Mouse (Mus musculus) CD4-positive helper T cell, adult 2 months (primary cell): ENCODE data around the gene Psma1.
A peak's percentile ranks its signal among the peaks of the same experiment; 100 is the strongest.

ENCODE experiments used
- DNase-seq: peaks from one replicate; pipeline ENCODE4 v3.0.0-alpha.2; 2012; ENCODE audit warnings: low read depth, missing footprints, low spot score

Psma1 gene

DNA sequence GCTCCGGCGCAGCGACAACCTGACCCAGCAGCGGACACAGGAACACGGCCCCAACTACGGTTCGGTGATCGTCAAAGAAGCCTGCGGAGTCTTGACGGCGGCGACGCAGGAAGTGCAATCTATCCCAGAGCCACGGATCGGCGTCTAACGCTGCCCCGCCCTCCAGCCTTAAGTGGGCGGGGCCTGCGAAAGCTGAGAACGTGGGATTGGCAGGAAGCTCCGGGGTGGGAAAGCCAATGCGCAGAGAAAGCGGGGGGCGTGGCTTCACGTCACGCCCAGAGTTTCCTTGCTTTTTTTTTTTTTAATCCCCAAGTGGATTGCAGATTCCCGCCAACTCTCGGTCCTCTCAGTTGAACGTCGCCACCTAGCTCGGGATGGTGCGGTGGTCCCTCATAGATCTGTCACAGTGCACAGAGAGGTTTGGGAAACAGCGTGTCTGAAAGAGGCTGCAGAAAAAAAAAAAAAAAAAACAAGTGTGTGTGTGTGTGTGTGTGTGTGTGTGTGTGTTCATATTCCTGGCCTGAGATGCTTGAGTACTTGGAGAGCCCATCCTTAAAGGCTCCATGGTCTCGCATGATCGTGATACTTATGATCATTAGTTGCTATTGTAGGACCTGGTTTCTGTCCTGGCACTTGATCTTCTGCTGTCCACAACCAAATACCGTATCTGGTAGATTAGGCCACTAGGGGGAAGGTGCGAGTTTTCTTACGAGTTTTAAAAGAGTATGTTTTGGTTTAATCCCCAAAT, at the start of gene Psma1:
Psma1 (minus strand) TSS at position 114 of the 748 bp plus-strand sequence.
- DNase-seq: peak; percentile 99

DNA sequence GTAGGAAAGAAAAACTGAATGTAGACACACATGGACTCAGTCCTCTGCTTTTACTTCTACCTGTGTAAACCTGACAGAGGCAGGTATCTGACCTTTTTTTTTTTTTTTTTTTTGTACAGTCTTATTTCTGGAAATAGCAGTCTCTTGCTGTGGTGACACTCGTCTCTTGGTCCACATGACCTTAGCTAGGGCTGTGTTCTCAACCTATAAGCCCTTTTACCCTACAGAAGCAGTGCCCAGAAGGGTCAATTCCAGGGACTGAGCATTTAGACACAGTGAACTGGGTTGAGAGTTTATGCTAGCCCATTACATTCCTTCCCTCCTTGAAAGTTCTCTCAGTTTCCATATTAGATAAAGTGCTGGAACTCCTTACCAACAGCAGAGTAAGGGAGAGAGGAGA, 47.6 kb upstream of the Psma1 start:
- DNase-seq: no peak

DNA sequence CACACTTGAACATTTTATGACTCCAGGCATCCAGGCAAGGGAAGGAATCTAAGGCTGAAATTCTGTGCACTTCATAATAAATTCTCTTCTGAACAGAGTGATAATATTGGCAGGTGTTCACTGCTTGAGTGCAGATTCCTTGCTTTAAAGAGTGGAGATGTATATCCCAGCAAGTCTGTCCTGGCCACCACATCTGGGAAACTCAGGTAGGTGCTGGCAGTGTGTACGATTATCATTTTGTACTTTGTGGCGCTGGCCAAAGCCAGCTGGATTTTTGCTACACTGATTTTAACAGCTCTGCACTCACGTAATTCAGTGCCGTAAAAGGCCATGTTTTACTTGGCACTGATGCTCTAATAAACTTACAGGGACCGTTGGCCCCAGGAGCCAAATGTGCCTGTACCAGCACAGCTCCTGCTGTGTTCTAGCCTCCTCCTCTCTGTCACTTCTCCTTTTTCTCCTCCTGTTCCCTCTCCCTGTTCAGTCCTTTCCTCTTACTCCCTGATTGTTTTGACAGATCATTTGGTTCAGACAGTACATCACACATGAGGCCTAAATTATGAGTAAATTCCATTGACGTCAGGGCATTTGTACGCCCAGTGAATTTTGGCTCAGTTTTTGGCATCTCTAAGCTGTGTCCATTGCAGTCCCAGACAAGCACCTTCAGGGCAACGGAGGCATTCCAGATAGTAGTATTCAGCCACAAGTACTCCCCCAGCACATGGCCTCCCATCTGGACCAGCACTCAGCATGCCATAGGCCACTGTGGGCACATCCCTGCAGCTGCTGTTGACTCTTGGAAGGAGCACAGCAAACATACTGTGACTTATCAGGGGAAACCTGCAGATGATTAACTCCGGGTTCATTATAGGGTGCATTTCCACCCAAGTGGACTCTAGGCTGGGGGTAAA, 46.9 kb upstream of the Psma1 start:
- DNase-seq: no peak

DNA sequence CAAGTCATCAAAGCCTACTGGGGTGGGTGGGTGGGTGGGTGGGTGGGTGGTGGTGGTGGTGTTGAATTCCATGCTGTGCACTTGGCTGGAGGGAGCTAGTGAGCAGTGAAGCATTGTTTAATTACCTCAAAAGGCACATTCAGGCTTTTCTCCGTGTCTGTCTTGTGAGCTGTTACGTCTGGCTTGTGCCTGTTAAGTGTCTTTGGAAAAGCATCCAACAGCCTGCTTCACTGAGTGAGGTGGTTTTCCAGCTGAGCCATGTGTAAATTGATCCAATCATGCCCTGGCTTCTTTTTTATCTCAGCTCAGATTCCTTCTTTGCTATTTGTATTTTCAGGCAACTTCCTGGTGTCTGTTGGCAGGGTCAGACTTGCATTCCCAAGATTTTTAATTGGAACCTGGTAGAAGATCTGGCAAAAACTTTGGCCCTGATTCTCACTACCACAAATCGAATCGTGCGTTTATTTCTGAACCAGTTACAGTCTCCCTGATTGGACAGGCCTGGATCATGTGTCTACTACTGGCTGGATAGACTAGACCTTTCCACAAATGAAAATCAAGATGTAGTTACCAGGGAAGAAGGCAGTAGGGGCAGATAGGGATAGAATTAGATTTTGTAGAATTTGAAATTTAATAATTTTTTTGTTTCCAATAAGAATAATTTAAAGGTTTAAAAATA, 45.9 kb upstream of the Psma1 start:
- no peak for DNase-seq

DNA sequence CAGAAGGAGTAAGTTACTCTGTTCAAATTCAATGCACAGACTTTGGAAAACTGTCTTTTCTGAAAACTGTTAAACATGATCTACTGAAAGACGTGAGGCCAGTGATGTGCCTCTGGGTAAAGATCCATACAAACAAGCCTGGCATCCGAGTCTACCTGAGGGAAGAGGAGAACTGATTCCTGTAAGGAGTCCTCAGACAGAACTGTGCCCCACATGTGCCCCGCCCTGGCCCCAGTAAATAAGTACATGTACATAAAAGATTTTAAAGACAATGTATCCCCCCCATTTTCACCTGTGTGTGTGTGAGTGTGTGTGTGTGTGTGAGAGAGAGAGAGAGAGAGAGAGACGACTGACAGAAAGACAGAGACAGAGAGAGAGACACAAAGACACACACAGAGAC, 42.0 kb upstream of the Psma1 start:
- peak; percentile 57 for DNase-seq

DNA sequence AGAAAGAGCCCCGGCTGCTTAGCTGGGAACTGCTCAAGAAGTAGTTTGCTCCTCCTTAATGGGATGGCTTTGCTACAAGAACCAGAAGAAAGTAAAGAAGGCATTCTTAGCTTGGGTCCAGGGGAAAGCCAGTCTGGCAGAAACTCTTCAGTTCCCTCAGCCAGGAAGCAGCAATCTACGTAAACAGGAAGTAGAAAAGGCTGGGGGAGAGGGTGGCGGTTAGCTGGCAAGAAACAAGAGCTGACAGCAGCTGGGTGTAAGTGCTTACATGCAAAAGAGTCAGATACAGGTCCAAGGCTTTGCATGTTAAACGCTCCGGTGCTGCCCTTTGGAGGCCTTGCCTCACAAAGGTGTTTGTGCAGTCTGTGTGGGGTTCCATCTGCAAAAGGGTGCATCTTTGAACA, 41.5 kb upstream of the Psma1 start:
- DNase-seq: peak; percentile 90

DNA sequence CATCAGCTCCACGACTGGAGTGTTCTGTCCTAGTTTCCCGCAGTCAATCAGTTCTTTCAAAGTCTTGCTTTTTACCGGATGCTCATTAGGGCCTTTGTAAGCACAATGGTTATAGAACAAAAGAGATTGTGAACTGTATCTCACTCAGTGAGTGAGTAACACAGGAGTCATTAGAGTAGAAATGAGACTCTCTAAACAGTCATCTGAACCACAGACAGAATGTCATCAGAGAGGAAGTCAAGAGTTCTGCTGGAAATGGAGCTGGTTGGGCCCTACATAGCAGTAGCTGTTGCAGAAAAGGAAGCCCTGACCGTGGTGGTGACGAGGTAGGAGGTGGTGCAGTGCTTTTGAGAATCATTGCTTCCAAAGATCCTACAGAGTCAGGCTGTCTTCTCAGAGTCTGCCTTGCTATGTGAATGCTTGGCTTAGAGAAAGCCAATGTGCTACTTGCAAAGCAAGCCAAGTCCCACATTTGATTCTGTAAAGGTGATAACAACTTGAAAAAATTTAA, 40.5 kb upstream of the Psma1 start:
- DNase-seq: peak; percentile 55

DNA sequence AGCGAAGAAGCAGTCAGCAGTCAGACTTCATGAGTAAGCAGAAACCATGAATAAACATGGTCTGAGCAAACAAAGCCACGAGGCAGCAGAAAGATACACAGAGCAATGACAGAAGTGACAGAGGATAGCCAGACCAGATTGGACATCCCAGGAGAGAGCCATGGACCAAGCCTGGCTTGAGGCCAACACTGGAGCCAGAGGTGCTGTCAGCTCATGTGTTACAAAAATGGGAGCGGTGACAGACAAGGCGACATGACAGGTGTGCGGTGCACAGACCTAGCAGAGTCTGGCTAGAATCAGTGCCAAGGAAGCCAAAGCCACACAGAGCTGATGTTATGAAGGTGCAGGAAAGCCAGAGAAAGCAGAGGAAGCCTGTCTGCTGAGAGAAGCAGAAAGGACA, 35.3 kb upstream of the Psma1 start:
- DNase-seq: no peak

DNA sequence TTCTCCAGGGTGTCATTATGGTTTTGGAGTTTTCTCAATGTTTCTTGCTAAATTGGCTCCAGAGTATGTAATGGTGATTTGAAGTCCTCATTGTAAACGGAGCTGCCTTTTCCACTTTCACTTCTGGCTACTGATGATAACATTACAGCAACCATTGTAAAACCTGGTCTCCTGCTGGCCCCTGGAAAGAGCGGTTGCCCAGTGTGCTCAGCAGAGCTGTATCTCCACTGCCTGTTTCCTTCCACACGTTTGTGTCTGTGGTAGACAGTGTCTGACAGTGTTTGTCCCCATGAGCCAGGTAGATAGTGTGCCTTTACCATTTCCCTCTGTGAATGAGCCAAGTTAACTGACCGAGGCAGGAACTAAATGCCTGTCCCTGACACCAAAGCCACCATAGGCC, 33.1 kb upstream of the Psma1 start:
- DNase-seq: no peak

DNA sequence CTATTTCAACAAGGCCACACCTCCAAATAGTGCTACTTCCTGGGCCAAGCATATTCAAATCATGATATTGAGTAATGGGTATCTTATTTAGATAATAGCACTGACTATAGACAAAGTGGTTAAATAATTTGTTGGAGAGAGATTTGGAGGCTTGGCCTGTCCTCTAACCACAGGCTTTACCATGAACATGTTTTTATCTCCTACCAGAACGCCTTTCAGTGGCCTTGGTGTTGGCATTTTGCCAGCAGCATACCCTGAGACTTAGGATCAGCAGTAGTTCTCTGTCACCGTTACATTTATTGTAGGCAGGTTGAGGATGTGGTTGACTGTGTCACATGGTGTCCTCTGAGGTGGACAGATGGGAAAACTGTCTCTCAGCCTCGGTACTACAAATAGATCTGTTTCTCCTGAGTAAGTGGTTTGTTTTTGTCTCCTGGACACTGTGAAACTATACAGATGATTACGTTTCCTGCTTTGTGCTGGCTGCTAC, 25.4 kb upstream of the Psma1 start:
- peak; percentile 73 for DNase-seq

DNA sequence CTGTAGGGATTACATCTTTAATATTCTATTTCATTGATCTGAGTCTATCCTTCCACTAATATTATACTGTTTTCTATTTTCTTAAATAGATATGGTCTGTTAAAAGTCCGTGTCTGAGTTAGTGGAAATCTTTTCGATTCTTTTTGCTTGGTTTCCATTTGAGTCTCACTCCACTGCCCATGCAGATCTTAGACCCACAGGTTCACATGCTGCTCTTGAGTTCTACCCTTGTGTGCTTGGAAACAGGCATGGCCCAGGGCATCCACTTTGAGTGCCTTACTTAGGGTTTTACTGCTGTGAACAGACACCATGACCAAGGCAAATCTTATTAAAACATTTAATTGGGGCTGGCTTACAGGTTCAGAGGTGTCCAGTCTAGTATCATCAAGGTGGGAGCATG, 24.9 kb upstream of the Psma1 start:
- DNase-seq: no peak

DNA sequence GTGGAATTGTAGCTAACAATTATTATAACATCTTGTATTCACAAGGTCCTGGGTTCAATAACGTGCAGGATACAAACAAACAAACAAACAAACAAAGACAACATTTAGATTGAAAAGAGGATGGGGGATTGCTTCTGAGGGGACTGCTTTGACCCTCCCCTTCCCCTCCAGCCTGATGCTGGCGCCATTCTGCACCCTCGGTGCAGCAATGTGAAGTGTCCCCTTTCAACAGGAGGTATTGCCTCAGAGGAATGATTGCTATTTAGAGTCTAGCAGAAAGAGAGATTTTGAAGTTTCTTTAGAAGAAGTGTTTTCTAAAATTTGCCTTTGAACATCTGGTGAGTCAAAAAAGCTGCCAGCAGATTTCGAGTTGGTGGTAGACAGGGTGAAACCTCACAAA, 23.3 kb upstream of the Psma1 start:
- DNase-seq: no peak

DNA sequence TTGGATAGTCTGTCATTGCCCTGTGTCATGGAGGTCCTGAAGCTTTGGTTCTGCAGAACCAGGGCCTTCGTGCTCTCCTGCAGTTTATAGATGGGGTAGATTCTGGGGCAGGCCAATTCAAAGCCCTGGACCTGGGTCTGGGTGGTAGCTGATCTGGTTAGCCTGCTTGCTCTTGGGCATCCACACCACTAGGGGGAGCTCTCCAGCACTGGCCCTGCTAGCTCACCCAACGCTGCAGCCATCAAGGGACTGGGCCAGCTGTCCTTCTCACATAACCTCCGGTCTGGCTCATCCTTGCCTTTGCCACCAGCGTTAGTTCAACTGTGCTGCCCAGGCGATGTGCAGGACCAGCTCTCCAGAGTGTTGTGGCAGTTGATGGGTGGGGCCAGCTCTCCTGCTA, 18.8 kb upstream of the Psma1 start:
- DNase-seq: no peak

DNA sequence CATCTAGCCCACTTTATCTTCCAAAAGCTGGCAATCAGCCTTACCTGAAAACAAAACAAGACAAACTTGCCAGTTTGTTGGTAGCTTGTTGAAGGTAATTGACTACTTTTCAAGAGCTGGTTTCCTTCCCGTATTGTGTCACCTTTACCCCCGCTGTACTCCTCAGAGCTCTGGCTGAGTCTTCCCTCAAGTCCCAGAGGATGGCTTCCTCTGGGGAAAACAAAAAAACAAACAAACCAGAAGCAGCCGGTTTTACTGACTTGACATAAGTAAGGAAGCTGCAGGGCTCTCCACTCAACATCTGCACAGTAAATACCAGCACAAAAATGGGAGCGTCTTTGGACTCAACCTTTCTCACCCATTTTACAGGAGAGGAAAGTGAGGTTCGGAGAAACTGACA, 18.0 kb upstream of the Psma1 start:
- DNase-seq: no peak

DNA sequence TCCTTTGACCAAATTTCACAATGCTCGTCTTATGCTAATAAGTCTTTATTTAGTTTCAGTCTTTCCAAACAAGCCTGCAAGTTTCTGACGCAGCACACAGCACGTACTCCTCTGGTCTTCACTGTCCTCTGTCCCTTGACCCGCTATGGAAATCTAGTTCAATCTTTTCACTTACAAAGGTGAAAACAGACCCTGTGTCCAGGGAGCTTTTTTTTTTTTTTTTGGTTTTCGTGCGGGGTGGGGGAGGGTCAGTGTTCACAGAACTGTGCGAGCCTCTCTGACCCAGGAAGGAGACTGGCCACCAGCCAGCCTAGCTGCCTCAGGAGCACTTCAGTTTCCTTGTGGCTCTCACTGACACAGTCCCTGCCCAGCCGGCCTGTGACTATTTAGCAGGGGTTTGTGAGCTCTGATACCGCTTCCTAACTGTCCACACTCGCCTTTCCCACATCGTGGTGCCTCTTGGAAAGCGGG, 16.6 kb upstream of the Psma1 start:
- no peak for DNase-seq

DNA sequence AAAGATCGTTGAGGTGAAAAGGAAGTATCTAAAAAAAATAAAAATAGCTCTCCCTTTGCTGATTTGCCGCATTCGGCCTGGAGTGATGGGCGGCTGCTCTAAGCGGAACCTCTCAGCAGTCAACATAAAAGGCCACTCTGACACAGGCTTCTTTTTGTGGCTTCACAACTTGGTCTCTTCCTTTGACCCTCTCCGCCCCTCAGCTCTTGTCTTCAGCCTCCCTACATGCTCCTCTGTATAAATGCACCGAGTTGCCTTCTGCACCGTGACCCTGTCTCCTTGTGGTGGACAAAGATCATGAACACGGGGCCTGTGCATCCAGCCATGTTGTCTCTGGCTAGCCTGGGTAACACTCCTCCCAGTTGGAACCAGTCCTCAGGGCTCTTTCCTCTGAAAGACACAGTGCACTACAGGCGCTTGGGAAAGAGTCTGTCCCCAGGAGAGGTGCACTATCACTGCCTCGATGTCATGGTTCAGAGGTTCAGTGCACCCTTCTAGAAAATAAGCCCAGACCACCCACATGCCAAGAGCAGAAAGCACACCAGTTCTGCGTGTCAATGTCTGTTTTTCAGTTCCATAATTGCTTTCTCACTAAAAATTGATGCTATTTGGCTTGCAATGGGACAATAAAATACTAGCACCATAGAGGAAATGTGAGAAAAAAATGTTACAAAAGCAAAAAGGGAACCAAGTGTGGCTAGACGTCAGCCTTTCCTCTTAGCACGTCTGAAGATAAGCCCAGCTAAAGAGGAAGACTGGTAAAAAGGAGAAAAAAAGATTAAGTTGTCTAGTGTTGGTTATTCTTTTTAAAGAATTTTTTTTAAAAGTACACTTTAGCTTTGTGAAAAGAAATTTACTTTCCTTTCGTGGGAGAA, 15.8 kb upstream of the Psma1 start:
- peak; percentile 46 for DNase-seq

DNA sequence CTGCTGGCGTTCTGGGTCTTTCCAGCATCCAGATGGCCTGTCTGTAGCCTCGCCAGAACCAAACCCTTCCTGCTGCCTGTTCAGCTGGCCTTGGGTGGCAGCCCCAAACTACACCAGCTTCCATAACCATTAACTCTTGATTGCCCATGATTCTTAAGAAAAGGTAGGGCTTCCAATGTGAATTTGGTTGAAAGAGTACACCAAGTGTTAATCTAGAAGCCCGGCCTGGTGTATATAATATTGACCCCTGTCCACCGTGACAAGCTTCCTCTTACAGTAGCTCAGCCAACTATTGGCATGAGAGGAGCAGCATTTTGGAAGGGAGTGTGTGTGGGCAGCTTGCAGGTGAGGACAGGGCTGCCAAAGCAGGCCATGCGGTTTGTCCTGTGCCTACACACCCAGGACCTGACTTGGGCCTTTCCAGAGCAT, 14.2 kb upstream of the Psma1 start:
- DNase-seq: no peak

DNA sequence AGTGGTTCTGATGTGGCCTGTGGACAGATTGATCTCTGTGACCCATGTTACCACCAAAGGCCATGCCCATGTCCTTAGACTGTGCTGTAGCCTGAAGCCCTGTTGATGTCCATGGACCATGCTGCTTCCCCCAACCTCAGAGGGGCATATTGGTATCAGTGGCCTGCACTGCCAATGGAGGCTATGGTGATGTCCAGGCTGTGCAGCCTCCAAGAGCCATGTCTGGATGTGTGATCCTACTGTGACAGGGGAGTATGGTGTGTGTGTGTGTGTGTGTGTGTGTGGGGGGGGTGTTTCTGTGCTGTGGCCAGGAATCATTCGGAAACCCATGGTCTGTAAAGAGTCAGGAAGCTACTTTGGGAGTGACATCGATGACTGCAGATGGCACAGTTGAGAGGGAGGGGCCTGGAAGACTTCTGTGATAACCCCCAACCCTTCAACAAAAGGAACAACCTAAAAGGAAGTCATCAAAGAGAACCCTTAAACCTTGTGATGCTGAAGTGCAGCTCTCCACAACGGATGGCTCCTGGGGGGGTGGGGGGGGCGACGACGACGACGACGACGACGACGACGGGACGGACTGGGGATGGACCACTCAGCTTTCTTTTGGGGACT, 8.5 kb upstream of the Psma1 start:
- peak; percentile 49 for DNase-seq

DNA sequence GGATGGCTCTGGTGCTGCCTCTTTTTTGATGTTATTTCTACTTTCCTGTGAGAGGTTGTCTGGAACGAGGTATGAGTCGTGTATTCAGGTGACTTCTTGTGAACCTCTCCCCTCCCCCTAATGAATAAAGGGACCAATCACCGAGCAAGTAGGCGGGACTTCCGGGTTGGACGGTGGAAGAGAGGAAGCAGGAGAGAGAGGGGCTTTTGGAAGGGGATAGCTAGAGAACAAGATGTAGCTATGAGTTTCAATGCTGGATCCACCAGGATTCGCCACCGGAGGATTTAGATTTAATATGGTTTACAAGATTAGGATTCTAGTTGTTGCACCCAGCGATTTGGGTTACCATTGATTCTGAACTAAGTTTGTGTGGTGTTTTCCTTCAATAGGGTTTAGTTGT, 7.1 kb upstream of the Psma1 start:
- no peak for DNase-seq

DNA sequence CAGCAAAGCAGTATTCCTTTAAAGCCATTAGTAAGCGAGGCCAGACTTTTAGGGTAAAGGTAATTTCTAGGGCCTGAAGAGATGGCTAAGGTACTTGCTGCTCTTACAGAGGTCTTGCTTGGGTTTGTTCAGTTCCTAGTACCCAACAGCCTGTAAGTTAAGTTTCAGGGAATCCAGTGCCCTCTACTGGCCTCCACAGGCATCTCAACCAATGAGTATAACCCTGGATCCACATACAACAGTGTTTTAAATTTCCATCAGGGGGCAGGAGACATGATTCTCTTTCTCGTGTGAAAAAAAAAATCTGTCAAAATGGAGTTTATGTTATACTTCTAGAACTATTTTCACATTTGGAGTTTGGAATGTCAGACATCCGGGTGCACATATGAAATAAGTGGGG, 5.8 kb upstream of the Psma1 start:
- peak; percentile 81 for DNase-seq
